Mouse (Mus musculus): ENCODE results near the gene Rrad. TPM values are rescaled to one million over a fixed set of nuclear protein-coding genes. Genes with fewer than 3 reads are reported as not detected.

Gene Rrad
- polyA plus RNA-seq, 1 experiment from 2014 or later, result 22.8 TPM

- H3K4me3 ChIP-seq (replicated peaks), result no peak overlapping the region
- no peak for ATAC-seq (ENCODE audit: insufficient number of reproducible peaks, low FRiP score, low TSS enrichment, low read depth)
- WGBS, result 63% methylated on average over 4 of the region's 4 CpGs
Observed at GRCm38 (mm10) chr8:104611613-104612012, 19.5 kb downstream of the Rrad start.

GRCm38 (mm10) chr8:104610185-104610766 is 20.9 kb downstream of the Rrad start:
- no peak overlapping the region for H3K4me3 ChIP-seq (replicated peaks)
- H3K4me1 ChIP-seq, result no peaks in the 10 kb centered on the region
- peak; percentile 26; the same call in 1 of the 2 replicates for ATAC-seq (ENCODE audit: insufficient number of reproducible peaks, low FRiP score, low TSS enrichment, low read depth)
- H3K9ac ChIP-seq, result no peak overlapping the region
- H3K9me3 ChIP-seq (replicated peaks), result no peaks in the 10 kb centered on the region
- no peaks in the 10 kb centered on the region for H3K27me3 ChIP-seq
- WGBS, result 80% methylated on average over 12 of the region's 12 CpGs
- no peak overlapping the region for H3K4me2 ChIP-seq (replicated peaks)
- no peaks in the 10 kb centered on the region for H3K36me3 ChIP-seq
- H3K27ac ChIP-seq (replicated peaks), result no peak overlapping the region

More at GRCm38 (mm10) chr8:104611613-104612012, 19.5 kb downstream of the Rrad start:
- no peak overlapping the region for H3K4me2 ChIP-seq (replicated peaks)
- H3K9me3 ChIP-seq (replicated peaks), result no peaks in the 10 kb centered on the region
- H3K9ac ChIP-seq, result no peak overlapping the region
- no peaks in the 10 kb centered on the region for H3K27me3 ChIP-seq
- no peaks in the 10 kb centered on the region for H3K36me3 ChIP-seq
- no peak overlapping the region for H3K27ac ChIP-seq (replicated peaks)
- no peaks in the 10 kb centered on the region for H3K4me1 ChIP-seq

GRCm38 (mm10) chr8:104609222-104609621 is 21.9 kb downstream of the Rrad start:
- WGBS, result 70% methylated on average over 8 of the region's 8 CpGs
- Histone ChIP-seq H3K9me3 (replicated peaks) (no peaks in the 10 kb centered on the region), H3K9ac (no peak overlapping the region), H3K4me2 (replicated peaks) (no peak overlapping the region), H3K4me1 (no peaks in the 10 kb centered on the region), H3K27me3 (no peaks in the 10 kb centered on the region), H3K27ac (replicated peaks) (no peak overlapping the region), H3K36me3 (no peaks in the 10 kb centered on the region), H3K4me3 (replicated peaks) (no peak overlapping the region)
- ATAC-seq (ENCODE audit: insufficient number of reproducible peaks, low FRiP score, low TSS enrichment, low read depth), result no peak

GRCm38 (mm10) chr8:104607944-104608343 is 23.2 kb downstream of the Rrad start:
- no peak for ATAC-seq (ENCODE audit: insufficient number of reproducible peaks, low FRiP score, low TSS enrichment, low read depth)
- 81% methylated on average over 2 of the region's 2 CpGs for WGBS
- H3K9ac ChIP-seq, result no peak overlapping the region
- H3K9me3 ChIP-seq (replicated peaks), result no peaks in the 10 kb centered on the region
- no peaks in the 10 kb centered on the region for H3K36me3 ChIP-seq
- H3K4me1 ChIP-seq, result peaks cover under 1% of the 10 kb centered on the region; the same call in 1 of the 2 replicates
- H3K4me2 ChIP-seq (replicated peaks), result no peak overlapping the region
- H3K27me3 ChIP-seq, result no peaks in the 10 kb centered on the region
- H3K4me3 ChIP-seq (replicated peaks), result no peak overlapping the region
- H3K27ac ChIP-seq (replicated peaks), result no peak overlapping the region

- H3K9me3 ChIP-seq (replicated peaks), result no peaks in the 10 kb centered on the region
- no peak overlapping the region for H3K27ac ChIP-seq (replicated peaks)
- no peak overlapping the region for H3K9ac ChIP-seq
- H3K27me3 ChIP-seq, result no peaks in the 10 kb centered on the region
- H3K4me2 ChIP-seq (replicated peaks), result no peak overlapping the region
- no peaks in the 10 kb centered on the region for H3K36me3 ChIP-seq
- peaks cover 12% of the 10 kb centered on the region for H3K4me1 ChIP-seq
- 38% methylated on average over 6 of the region's 6 CpGs for WGBS
- H3K4me3 ChIP-seq (replicated peaks), result no peak overlapping the region
- ATAC-seq (ENCODE audit: insufficient number of reproducible peaks, low FRiP score, low TSS enrichment, low read depth), result peak; percentile 26; the same call in 1 of the 2 replicates
Observed at GRCm38 (mm10) chr8:104606329-104606728, 24.8 kb downstream of the Rrad start.

- no peaks in the 10 kb centered on the region for H3K36me3 ChIP-seq
- H3K4me3 ChIP-seq (replicated peaks), result no peak overlapping the region
- no peaks in the 10 kb centered on the region for H3K9me3 ChIP-seq (replicated peaks)
- no peak for ATAC-seq (ENCODE audit: insufficient number of reproducible peaks, low FRiP score, low TSS enrichment, low read depth)
- 70% methylated on average over 4 of the region's 4 CpGs for WGBS
- H3K27me3 ChIP-seq, result no peaks in the 10 kb centered on the region
- H3K4me2 ChIP-seq (replicated peaks), result peak overlapping the region; percentile 51; the same call in 1 of the 2 replicates
- no peak overlapping the region for H3K27ac ChIP-seq (replicated peaks)
- no peak overlapping the region for H3K9ac ChIP-seq
- peaks cover 12% of the 10 kb centered on the region for H3K4me1 ChIP-seq
Observed at GRCm38 (mm10) chr8:104603245-104603593, 27.9 kb downstream of the Rrad start.

GRCm38 (mm10) chr8:104602468-104603244 is 28.5 kb downstream of the Rrad start:
- H3K4me1 ChIP-seq, result peaks cover 12% of the 10 kb centered on the region
- no peak overlapping the region; the same call in 1 of the 2 replicates for H3K9ac ChIP-seq
- H3K27ac ChIP-seq (replicated peaks), result no peak overlapping the region
- H3K36me3 ChIP-seq, result no peaks in the 10 kb centered on the region
- peak overlapping the region; percentile 51 for H3K4me2 ChIP-seq (replicated peaks)
- no peaks in the 10 kb centered on the region for H3K9me3 ChIP-seq (replicated peaks)
- ATAC-seq (ENCODE audit: insufficient number of reproducible peaks, low FRiP score, low TSS enrichment, low read depth), result peak; percentile 86
- WGBS, result 20% methylated on average over 21 of the region's 21 CpGs
- peak overlapping the region; percentile 28 for H3K4me3 ChIP-seq (replicated peaks)
- no peaks in the 10 kb centered on the region for H3K27me3 ChIP-seq

GRCm38 (mm10) chr8:104601941-104602371 is 29.2 kb downstream of the Rrad start:
- no peaks in the 10 kb centered on the region for H3K9me3 ChIP-seq (replicated peaks)
- no peaks in the 10 kb centered on the region for H3K27me3 ChIP-seq
- peak overlapping the region; percentile 51 for H3K4me2 ChIP-seq (replicated peaks)
- 1% methylated on average over 12 of the region's 12 CpGs for WGBS
- no peaks in the 10 kb centered on the region for H3K36me3 ChIP-seq
- peak overlapping the region; percentile 28 for H3K4me3 ChIP-seq (replicated peaks)
- peaks cover 12% of the 10 kb centered on the region for H3K4me1 ChIP-seq
- H3K9ac ChIP-seq, result no peak overlapping the region
- no peak overlapping the region for H3K27ac ChIP-seq (replicated peaks)
- no peak for ATAC-seq (ENCODE audit: insufficient number of reproducible peaks, low FRiP score, low TSS enrichment, low read depth)

- H3K36me3 ChIP-seq, result 0 out of 2 replicates have a peak, but pooled peaks cover 1% of the 10 kb centered on the region
- no peak for ATAC-seq (ENCODE audit: insufficient number of reproducible peaks, low FRiP score, low TSS enrichment, low read depth)
- no peaks in the 10 kb centered on the region for H3K27me3 ChIP-seq
- WGBS, result 28% methylated on average over 7 of the region's 7 CpGs
- no peak overlapping the region for H3K9ac ChIP-seq
- H3K4me1 ChIP-seq, result peaks cover 12% of the 10 kb centered on the region
- peak overlapping the region; percentile 51; the same call in 1 of the 2 replicates for H3K4me2 ChIP-seq (replicated peaks)
- no peak overlapping the region for H3K4me3 ChIP-seq (replicated peaks)
- no peak overlapping the region for H3K27ac ChIP-seq (replicated peaks)
- no peaks in the 10 kb centered on the region for H3K9me3 ChIP-seq (replicated peaks)
Observed at GRCm38 (mm10) chr8:104601386-104601785, 29.7 kb downstream of the Rrad start.

GRCm38 (mm10) chr8:104598496-104598895 is 32.6 kb downstream of the Rrad start:
- Histone ChIP-seq H3K4me2 (replicated peaks) (no peak overlapping the region), H3K36me3 (peaks cover 20% of the 10 kb centered on the region), H3K4me1 (peaks cover 12% of the 10 kb centered on the region), H3K9me3 (replicated peaks) (no peaks in the 10 kb centered on the region), H3K27me3 (no peaks in the 10 kb centered on the region), H3K4me3 (replicated peaks) (no peak overlapping the region), H3K27ac (replicated peaks) (no peak overlapping the region), H3K9ac (no peak overlapping the region)
- no peak for ATAC-seq (ENCODE audit: insufficient number of reproducible peaks, low FRiP score, low TSS enrichment, low read depth)
- 58% methylated on average over 6 of the region's 6 CpGs for WGBS

- Histone ChIP-seq H3K9ac (no peak overlapping the region), H3K36me3 (peaks cover 22% of the 10 kb centered on the region), H3K27me3 (no peaks in the 10 kb centered on the region), H3K27ac (replicated peaks) (no peak overlapping the region), H3K9me3 (replicated peaks) (no peaks in the 10 kb centered on the region), H3K4me3 (replicated peaks) (no peak overlapping the region), H3K4me2 (replicated peaks) (no peak overlapping the region), H3K4me1 (peaks cover 9% of the 10 kb centered on the region)
- 87% methylated on average over 6 of the region's 6 CpGs for WGBS
- ATAC-seq (ENCODE audit: insufficient number of reproducible peaks, low FRiP score, low TSS enrichment, low read depth), result no peak
Observed at GRCm38 (mm10) chr8:104597656-104598055, 33.5 kb downstream of the Rrad start.
